In the genomic region with DNA sequence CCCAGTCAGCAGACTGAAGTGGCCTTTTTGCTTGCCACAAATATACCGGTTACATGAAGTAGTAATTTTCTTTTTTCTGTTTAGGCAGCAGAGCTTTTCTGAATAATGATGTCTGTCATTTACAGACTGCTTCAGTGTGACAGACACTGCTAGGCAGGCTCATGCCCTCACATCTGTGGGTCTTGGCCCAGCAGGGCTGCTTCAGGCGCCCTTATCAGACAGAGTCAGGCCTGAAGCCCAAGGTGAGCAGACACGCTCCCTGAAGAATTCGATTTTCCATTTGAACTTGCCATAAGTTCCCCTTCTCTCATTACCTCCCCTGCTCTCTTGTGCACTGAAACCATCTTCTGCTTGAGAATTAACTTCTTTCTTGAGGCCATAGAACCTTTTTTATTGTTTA, we compare ENCODE assay signal across 25 mouse cellular contexts. TPM values are rescaled to one million over a fixed set of nuclear protein-coding genes. Genes with fewer than 3 reads are reported as not detected.
"Had no signal": no experiment of that assay in that cellular context is flagged by ENCODE, and none has a peak within 500 bp of the region (broad histone marks: within the 10 kb centered on the region; RNA-seq: fewer than 3 reads in every experiment).

No protein-coding gene starts in this region.

- H3K4me3 ChIP-seq: intestine, embryonic 15.5 days; layer of hippocampus, adult 2 months; left cerebral cortex, adult 2 months; lung, embryonic 15.5 days; neural tube, embryonic 12.5 days had no signal

- H3K27ac ChIP-seq: intestine, embryonic 15.5 days; kidney, postnatal 0 days; layer of hippocampus, adult 2 months; left cerebral cortex, adult 2 months; lung, embryonic 15.5 days; neural tube, embryonic 12.5 days had no signal

- H3K9ac ChIP-seq: intestine, embryonic 15.5 days; lung, embryonic 15.5 days; neural tube, embryonic 12.5 days had no signal

- H3K4me2 ChIP-seq: intestine, embryonic 15.5 days; lung, embryonic 15.5 days; midbrain, embryonic 11.5 days; neural tube, embryonic 12.5 days had no signal

- DNase-seq: kidney, adult 18-20 months; kidney, adult 9 months; kidney, postnatal 25 days; layer of hippocampus, postnatal 36 days; lung, adult 18-20 months; lung, postnatal 10 days; lung, postnatal 4 days; midbrain, embryonic 14.5 days; retina, postnatal 1 day; right cerebral cortex, postnatal 25 days; spleen, adult 18-20 months; thymus, adult 18-20 months; thymus, postnatal 36 days had no signal

- ATAC-seq: intestine, embryonic 15.5 days had no signal

- H3K9me3 ChIP-seq: intestine, embryonic 15.5 days; lung, embryonic 15.5 days; neural tube, embryonic 12.5 days had no signal

- H3K36me3 ChIP-seq: intestine, embryonic 15.5 days; lung, embryonic 15.5 days had no signal

RNA-seq across cellular contexts. Expression of a gene that starts 3.9 kb away (rescaled TPM):
- total RNA-seq: megakaryocyte progenitor cell, adult 5-6 weeks; megakaryocyte-erythroid progenitor cell, adult 5-6 weeks; neutrophil, adult 5-6 weeks had no signal
- polyA plus RNA-seq: large intestine, adult 2 months; testis, adult 2 months had no signal
